In the genomic region with DNA sequence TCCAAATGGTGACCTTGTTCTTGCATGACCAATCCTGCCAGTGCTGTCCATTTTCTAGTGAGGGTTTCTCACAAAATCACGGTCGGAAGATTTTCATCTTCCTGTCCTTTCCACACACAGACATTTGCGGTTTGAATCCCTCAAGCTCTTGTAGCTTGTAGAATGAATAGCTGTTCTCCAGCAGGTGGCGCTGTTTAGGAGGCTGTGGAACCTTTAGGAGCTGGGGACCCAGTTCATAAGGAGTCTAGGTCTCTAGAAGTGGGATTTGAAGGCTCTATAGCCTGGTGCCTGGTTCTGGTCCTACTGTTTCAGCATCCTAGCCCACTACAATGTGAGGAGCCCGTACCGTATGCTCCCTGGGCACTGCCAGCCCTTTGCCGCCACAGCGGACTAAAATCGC, we compare ENCODE assay signal across 9 mouse cellular contexts.
DNase-seq lines count a peak whose midpoint lies in the region; ATAC-seq and TF ChIP-seq lines count a peak whose summit lies in the region.
"Had no signal": no experiment of that assay in that cellular context is flagged by ENCODE, and none has a peak within 500 bp of the region (broad histone marks: within the 10 kb centered on the region; RNA-seq: fewer than 3 reads in every experiment).

No protein-coding gene starts in this region.

- intact Hi-C loops in left cerebral cortex, postnatal 10 days (cut with DNase I): no loop called here

- no peak overlapping the region for H3K4me2 ChIP-seq in hindbrain, embryonic 12.5 days (replicated peaks)
- H3K4me2 ChIP-seq: neural tube, embryonic 12.5 days had no signal

- DNase-seq in hindbrain, embryonic 10.5 days (ENCODE audit: low spot score): peak; percentile 75
- peak; percentile 49 to 69 for DNase-seq in adrenal gland, postnatal 36 days
- DNase-seq in forelimb bud, embryonic 11.5 days (ENCODE audit: low read depth, low spot score): peak; percentile 83
- peak; percentile 55 to 65 for DNase-seq in left cerebral cortex, postnatal 10 days (ENCODE audit: extremely low spot score in 1 of 2, low spot score in 2 of 2)
- peak; percentile 26 for DNase-seq in right cerebral cortex, adult 18-20 months

- H3K36me3 ChIP-seq in hindbrain, embryonic 10.5 days: no peaks in the 10 kb centered on the region
- H3K36me3 ChIP-seq in hindbrain, embryonic 12.5 days: no peaks in the 10 kb centered on the region
- no peaks in the 10 kb centered on the region for H3K36me3 ChIP-seq in E14TG2a.4 (ENCODE audit: insufficient read depth, low read length)
- H3K36me3 ChIP-seq: neural tube, embryonic 12.5 days had no signal

- peaks cover 25% of the 10 kb centered on the region for H3K4me1 ChIP-seq in hindbrain, embryonic 10.5 days (replicated peaks)
- peaks cover 8% of the 10 kb centered on the region; the same call in 1 of the 2 replicates for H3K4me1 ChIP-seq in hindbrain, embryonic 12.5 days
- peaks cover 8% of the 10 kb centered on the region; the same call in 1 of the 2 replicates for H3K4me1 ChIP-seq in E14TG2a.4 (replicated peaks; ENCODE audit: low read depth, low read length)
- H3K4me1 ChIP-seq: neural tube, embryonic 12.5 days had no signal

- TF ChIP-seq CTCF in E14TG2a.4 (conservative IDR thresholded peaks at IDR 0.05; ENCODE audit: low read length): peak; percentile 66

- H3K27me3 ChIP-seq in hindbrain, embryonic 10.5 days (ENCODE audit: insufficient read depth, poor library complexity, severe bottlenecking): peaks cover 12% of the 10 kb centered on the region; the same call in 1 of the 2 replicates
- H3K27me3 ChIP-seq in hindbrain, embryonic 12.5 days: 0 out of 2 replicates have a peak, but pooled peaks cover 4% of the 10 kb centered on the region
- peaks cover 18% of the 10 kb centered on the region for H3K27me3 ChIP-seq in E14TG2a.4 (ENCODE audit: insufficient read depth, low read length)
- H3K27me3 ChIP-seq: neural tube, embryonic 12.5 days had no signal

- H3K9me3 ChIP-seq in hindbrain, embryonic 10.5 days: no peaks in the 10 kb centered on the region
- H3K9me3 ChIP-seq in hindbrain, embryonic 12.5 days (replicated peaks): no peaks in the 10 kb centered on the region
- no peaks in the 10 kb centered on the region for H3K9me3 ChIP-seq in E14TG2a.4 (ENCODE audit: low read length)
- H3K9me3 ChIP-seq: neural tube, embryonic 12.5 days had no signal

- 65% methylated on average over 9 of the region's 9 CpGs for WGBS in hindbrain, embryonic 10.5 days
- WGBS in hindbrain, embryonic 12.5 days: 62% methylated on average over 9 of the region's 9 CpGs

- no peak for ATAC-seq in hindbrain, embryonic 12.5 days (ENCODE audit: low FRiP score)
- ATAC-seq in inflammation-experienced regulatory T-cells, adult 6 months: no peak

- no peak overlapping the region for H3K4me3 ChIP-seq in hindbrain, embryonic 10.5 days
- no peak overlapping the region for H3K4me3 ChIP-seq in hindbrain, embryonic 12.5 days
- H3K4me3 ChIP-seq in E14TG2a.4 (replicated peaks; ENCODE audit: low read length): no peak overlapping the region
- H3K4me3 ChIP-seq: neural tube, embryonic 12.5 days had no signal

- H3K27ac ChIP-seq in hindbrain, embryonic 10.5 days: no peak overlapping the region
- H3K27ac ChIP-seq in hindbrain, embryonic 12.5 days: no peak overlapping the region
- H3K27ac ChIP-seq: neural tube, embryonic 12.5 days had no signal

- H3K9ac ChIP-seq in hindbrain, embryonic 12.5 days: no peak overlapping the region
- H3K9ac ChIP-seq: neural tube, embryonic 12.5 days had no signal

Comparison
In these comparisons a context has a peak if more than half of its experiments do, and no peak if none do; other contexts are left out.
1. DNase-seq: peak in every context shown above with its lines; median percentile 83 in forelimb bud, embryonic 11.5 days; 75 in hindbrain, embryonic 10.5 days; 60 in left cerebral cortex, postnatal 10 days; 59 in adrenal gland, postnatal 36 days; 26 in right cerebral cortex, adult 18-20 months.